Mouse (Mus musculus) left cerebral cortex, adult 8-10 months (tissue): ENCODE results near the gene Etnk2. TPM values are rescaled to one million over a fixed set of nuclear protein-coding genes. Genes with fewer than 3 reads are reported as not detected.

ENCODE experiments used
- DNase-seq, 2 experiments: peaks; one replicate each; pipeline ENCODE4 v3.0.0; 2022; ENCODE audit warnings: low spot score in 2 of 2
- total RNA-seq, 4 experiments: library from RNA; stranded (reverse); gene quantifications; 2 replicates each; pipeline ENCODE4 v1.2.4; 2022

The Etnk2 gene
- total RNA-seq, 4 experiments from 2014 or later = 7.1 to 9.9 (median 7.9) TPM

DNA sequence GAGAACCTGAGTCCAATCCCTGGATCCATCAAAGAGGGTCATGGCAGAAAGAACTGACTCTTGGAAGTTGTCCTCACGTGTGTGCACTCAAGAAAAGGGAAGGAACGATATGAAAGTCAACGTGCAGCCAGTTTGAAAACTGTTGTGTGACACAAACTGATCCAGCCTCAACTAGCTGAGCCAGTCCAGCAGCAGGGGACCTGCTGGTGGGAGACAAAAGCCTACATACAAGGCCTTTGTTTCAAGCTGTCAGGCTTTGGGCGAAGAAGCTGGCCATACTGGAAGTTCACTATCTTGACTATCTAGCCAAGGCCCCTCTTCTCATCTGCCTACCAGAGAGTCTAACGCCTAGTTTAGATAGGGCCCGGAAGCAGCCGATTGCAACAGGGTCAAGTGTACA is 53.1 kb downstream of the Etnk2 start:
- no peak for DNase-seq

DNA sequence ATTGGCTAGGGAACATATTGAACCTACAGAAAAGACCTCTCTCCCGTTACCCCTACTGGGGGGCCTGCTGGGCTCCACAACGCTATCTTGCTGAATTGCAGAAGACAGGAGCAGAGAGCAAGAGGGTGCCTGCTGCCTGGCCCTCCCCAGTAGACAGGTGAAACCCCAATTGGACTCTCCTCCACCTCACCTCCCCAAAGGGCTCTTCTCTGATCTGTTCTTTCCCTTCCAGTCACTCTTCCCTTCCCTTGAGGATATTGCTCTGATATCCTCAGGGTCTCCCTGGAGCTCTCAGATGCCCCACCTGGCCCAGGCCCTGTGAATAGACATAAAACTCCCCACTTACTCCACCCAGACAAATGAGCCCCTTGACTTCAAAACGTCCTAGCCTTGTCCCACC is 53.7 kb downstream of the Etnk2 start:
- no peak for DNase-seq

- no peak for DNase-seq
Observed at GRCm38 (mm10) chr1:133417539-133417938, 54.2 kb downstream of the Etnk2 start.

DNA sequence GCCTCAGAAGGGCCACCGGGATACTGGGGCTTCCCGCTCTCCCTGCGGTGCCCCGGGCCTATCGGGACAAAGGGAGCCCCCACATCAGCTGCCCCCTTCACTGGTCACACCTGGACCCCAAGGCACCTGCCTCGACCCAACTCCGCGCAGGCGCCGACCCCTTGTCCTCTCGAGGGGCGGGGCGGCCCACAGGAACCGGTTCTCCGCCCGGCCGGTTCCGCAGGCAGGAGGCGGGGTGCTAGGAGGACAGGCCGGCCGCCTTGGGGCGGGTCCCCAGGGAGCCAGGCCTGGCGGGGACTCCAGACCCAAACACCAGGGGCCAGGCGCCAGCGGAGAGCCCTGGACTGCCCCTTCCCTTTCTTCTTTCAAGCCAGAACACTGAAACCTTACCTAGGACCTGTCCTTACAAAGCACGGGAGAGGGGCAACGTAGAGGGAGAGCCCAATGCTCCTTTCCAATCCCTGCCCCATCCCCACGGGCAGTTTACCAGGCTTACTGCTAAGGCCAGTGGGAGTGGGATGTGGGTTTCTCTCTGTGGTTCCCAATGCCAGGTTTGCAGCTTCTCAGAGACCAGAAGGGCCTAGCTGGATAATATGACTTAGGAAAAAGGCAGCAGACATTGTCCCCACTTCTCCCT is 54.9 kb downstream of the Etnk2 start:
- DNase-seq = no peak

- DNase-seq = no peak
Observed at GRCm38 (mm10) chr1:133419178-133419834, 55.9 kb downstream of the Etnk2 start.

DNA sequence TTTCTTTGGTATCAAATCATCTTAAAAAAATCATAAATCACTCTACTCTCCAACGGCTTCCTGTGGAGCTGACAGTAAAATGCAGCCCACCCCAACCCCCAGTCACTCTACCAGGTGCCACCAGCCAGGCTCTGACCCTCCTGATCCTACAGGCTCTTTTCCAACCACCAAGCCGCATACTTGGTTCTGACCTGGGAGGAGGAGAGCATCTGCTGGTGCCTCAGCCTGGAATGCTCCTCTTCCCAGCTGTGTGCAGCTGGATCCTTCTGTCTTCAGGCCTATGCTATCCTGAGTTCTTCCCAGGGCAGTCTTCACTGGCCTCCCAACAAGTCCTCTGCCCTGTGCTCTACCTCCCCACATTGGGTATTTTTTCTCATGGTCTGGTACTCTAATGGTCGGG is 57.1 kb downstream of the Etnk2 start:
- no peak for DNase-seq

GRCm38 (mm10) chr1:133421061-133421460 is 57.7 kb downstream of the Etnk2 start:
- DNase-seq = no peak

DNA sequence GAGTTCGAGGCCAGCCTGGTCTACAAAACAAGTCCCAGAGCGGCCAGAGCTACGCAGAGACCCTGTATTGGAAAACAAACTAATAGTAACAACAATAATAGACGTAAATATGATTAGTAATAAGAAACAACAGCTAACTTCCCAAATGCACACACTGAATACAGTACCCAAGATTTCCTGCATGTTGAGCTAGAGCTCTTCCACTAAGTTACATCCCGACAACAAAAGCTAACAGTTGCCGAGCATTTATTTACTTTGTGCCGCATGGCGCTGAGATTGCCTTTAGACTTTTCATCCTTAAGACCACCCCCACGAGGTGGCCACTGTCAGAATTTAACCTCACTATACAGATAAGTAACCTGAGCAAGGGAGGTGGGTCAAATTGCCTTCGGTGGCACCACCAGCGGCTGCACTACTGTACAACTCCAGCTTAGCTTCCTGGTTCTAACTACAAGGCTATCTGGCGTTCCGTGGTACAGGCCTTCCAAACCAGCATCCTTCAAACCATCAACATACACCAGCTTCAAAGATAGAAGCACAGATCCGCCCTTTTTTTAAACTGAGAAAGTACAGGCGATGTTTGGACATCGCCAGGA is 58.7 kb downstream of the Etnk2 start:
- DNase-seq = no peak

DNA sequence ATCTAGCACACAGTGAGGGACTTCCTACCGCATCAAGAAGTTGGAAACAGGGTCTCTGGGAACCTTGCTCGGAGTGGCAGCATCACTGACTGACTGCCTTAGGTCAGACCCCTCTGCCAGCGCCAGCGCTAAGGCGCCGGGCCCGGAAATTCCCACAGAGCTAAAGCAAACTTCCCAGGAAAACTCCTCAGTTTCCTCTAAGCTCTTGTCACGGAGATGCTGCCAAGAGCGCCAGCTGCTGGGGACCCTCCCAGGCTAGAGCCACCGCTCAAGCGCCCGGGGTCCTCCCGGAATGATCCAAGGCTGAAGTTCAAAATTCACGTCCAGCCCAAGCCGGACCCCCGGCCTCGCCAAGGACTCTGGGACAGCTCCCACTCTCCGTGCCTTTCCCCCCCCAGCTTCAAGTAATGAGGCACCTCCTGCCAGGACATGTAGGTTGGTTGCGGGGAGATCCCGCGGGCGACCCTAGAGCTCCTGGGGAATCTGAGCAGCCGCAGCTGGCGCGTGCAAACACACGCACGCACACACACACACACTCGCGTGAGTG is 59.3 kb downstream of the Etnk2 start:
- no peak for DNase-seq

DNA sequence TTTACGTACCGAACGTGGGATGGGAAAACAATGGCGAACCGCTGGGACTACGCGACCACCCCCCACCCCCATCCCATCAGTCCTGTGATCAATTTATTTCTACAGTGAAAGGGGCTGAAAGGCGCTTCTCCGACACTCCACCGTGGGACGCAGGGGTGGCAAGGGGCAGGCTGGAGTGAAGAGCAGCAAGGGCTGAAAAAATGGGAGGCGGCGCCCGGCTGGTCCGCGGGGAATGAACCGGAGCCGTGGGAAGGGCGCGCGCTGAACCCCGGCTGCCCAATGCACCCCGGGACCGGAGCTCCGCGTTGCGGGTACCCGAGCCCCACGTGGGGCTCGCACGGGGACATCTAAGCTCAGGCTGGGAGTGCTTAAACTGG is 59.8 kb downstream of the Etnk2 start:
- no peak for DNase-seq

- DNase-seq = no peak
Observed at GRCm38 (mm10) chr1:133423543-133424480, 60.4 kb downstream of the Etnk2 start, which contains the start of gene Sox13. Gene Sox13, minus strand, starts transcription at chr1:133424377.

DNA sequence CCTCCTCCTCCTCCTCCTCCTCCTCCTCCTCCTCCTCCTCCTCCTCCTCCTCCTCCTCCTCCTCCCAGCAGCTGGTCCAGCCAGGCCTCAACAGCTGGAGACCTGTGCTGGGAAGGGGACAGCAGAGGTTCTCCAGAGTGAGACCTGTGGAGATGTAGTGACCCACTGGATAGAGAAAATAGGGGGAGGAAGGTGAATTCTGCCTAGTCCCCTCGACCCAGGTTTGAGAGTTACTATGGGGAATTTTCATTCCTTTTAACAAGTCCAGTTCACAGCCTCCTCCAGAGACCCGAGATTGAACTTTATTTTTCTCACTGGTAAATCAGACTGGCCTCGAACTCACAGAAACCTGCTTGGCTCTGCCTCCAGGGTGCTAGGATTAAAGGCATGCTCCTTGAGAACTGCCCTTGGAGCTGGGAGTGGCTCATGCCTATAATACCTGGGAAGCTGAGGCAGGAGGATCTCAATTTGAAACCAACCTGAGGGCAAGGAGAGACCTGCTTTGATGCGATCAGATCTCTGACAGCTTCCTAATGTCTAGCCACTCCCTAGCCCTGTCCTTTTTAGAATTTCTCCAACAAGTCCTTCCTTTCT is 61.3 kb downstream of the Etnk2 start:
- DNase-seq = no peak

Other genes starting within 250 kb of the Etnk2 start
- gene Ppp1r15b, start 232.4 kb upstream of the Etnk2 start, total RNA-seq = 10 to 100 TPM; 41.0 to 43.6 (median 42.0) TPM
- gene Plekha6, start 199.4 kb upstream of the Etnk2 start, total RNA-seq = 10 to 100 TPM; 83.6 to 89.6 (median 88.4) TPM
- gene Golt1a, start 53.8 kb upstream of the Etnk2 start, total RNA-seq = 1 to 10 TPM in 3 of 4 experiments, under 1 TPM in 1; 0.28 to 4.8 (median 2.4) TPM
- gene Kiss1, start 41.7 kb upstream of the Etnk2 start, total RNA-seq = not detected
- not detected for gene Ren1, start 13.1 kb upstream of the Etnk2 start, total RNA-seq
- gene Sox13, start 60.8 kb downstream of the Etnk2 start, total RNA-seq = 10 to 100 TPM in 3 of 4 experiments, 1 to 10 TPM in 1; 8.0 to 12.5 (median 11.4) TPM
- gene Snrpe, start 246.7 kb downstream of the Etnk2 start, total RNA-seq = 10 to 100 TPM; 55.0 to 65.3 (median 63.9) TPM